Mouse (Mus musculus): ENCODE measurements at regions not wholly inside any gene's neighbourhood (a gene's known extent, or its start where the extent isn't known, plus 50 kb on each side); places are given as distances from the start of the nearest gene placed in this dataset.

DNA sequence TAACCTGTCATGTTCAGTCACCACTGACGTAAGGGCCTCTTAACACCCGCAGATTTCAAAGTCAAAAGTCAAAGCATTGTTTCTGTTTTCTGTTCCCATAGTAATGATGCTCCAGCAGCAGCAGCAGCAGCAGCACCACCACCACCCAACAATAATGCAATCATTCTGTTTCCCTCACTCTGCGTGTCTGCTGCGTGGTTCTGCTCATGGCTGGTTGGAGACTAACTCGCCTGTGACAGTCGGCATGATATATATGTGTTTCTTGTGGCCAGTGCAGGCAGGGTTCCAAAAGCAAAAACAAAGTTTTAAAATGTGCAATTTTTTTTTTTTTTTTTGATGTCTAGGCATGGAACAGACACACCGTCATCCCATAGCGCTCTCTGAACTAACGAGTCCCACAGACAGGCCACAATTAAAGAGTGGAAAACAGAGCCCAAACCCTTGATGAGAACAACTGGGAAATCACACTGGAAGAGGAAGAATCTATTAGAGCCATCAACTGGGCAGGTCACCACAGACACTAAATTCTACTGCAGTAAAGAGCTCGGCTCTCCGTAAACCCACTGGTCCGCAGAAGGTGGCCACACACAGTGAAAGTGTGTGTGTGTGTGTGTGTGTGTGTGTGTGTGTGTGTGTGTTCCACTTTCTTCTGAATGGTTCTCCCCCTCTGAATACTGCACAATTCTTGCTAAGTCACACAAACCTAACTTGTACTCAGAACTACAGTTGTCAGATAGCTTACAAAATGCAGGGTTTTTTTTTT lies 169.0 kb upstream of the Fat1 start:
- H3K4me3 ChIP-seq: no peak overlapping the region
- H3K4me1 ChIP-seq: 0 out of 2 replicates have a peak, but pooled peaks cover 4% of the 10 kb centered on the region
- peak overlapping the region; percentile 43; the same call in 1 of the 2 replicates for H3K27ac ChIP-seq
- no peaks in the 10 kb centered on the region for H3K27me3 ChIP-seq
- WGBS: 46% methylated on average over 12 of the region's 12 CpGs
- no peaks in the 10 kb centered on the region for H3K9me3 ChIP-seq
- H3K9ac ChIP-seq: no peak overlapping the region
- no peak overlapping the region for H3K4me2 ChIP-seq
- ATAC-seq (ENCODE audit: insufficient number of reproducible peaks, low FRiP score, low TSS enrichment, low read depth): no peak
- H3K36me3 ChIP-seq: no peaks in the 10 kb centered on the region

DNA sequence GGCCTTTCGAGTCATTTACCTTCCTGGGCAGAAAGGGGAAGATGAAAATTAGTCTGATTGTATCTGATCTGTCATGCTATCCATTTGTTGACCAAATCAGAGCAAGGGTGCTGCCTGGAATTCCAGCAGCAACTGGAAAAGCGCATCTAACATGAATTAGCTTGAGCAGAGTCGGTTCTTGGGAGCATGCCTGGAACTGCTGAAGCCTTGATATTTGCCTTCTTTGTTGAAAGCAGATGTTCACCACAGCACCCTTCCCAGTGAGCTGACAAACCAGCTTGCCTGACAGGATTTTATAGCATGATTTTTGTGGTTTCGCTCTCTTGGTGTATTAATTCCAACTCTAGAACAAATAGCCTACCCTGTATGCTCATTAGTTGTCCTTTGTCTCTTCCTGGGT lies 168.0 kb upstream of the Fat1 start:
- H3K27me3 ChIP-seq: no peaks in the 10 kb centered on the region
- no peak overlapping the region for H3K9ac ChIP-seq
- H3K27ac ChIP-seq: peak overlapping the region; percentile 43
- H3K36me3 ChIP-seq: no peaks in the 10 kb centered on the region
- no peak overlapping the region for H3K4me3 ChIP-seq
- WGBS: 37% methylated on average over 4 of the region's 4 CpGs
- ATAC-seq (ENCODE audit: insufficient number of reproducible peaks, low FRiP score, low TSS enrichment, low read depth): no peak
- H3K4me1 ChIP-seq: 0 out of 2 replicates have a peak, but pooled peaks cover 4% of the 10 kb centered on the region
- H3K4me2 ChIP-seq: no peak overlapping the region
- H3K9me3 ChIP-seq: no peaks in the 10 kb centered on the region

DNA sequence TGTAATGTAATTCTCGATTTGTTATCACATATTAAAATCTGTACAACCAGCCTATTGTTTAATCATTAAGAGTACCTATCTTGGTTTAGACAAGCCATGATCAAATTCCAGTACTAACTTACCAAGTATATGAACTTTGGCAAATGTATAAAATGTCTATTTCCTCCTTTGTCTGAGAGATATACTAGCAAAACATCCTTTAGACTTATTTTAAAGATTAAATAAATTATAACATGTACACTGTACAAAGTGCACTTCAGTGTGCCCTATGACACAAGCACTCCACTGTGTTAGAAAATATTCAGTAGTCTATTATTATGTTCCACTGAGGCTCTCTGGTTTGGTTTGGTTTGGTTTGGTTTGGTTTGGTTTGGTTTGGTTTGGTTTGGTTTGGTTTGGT lies 156.0 kb upstream of the Fat1 start:
- Histone ChIP-seq H3K4me1 (no peaks in the 10 kb centered on the region), H3K27me3 (no peaks in the 10 kb centered on the region), H3K4me3 (no peak overlapping the region), H3K36me3 (no peaks in the 10 kb centered on the region), H3K4me2 (no peak overlapping the region), H3K9me3 (no peaks in the 10 kb centered on the region), H3K9ac (no peak overlapping the region), H3K27ac (no peak overlapping the region)
- no peak for ATAC-seq (ENCODE audit: insufficient number of reproducible peaks, low FRiP score, low TSS enrichment, low read depth)
- WGBS: 87% methylated on average over 1 of the region's 1 CpGs

DNA sequence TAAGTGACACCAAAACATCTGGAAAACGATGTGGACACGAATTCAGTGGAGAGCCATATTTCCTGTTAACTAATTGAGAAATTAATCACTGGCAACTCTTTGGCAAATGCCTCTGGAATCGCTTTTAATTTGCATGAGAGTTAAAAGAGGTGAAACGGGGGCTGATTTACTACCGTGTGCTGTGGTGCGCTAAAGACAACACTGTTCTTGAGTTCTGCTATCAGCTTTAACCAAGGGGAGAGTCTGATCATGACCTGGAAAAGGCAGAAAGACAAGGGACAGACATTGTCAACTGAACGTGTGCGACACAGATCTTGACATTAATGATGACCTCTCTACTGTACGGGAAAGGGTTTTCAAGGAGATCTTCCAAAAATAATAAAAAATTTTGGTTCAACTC lies 152.8 kb upstream of the Fat1 start:
- Histone ChIP-seq H3K4me1 (no peaks in the 10 kb centered on the region), H3K9ac (no peak overlapping the region), H3K4me3 (no peak overlapping the region), H3K9me3 (no peaks in the 10 kb centered on the region), H3K4me2 (no peak overlapping the region), H3K27me3 (no peaks in the 10 kb centered on the region), H3K36me3 (no peaks in the 10 kb centered on the region), H3K27ac (no peak overlapping the region)
- no peak for ATAC-seq (ENCODE audit: insufficient number of reproducible peaks, low FRiP score, low TSS enrichment, low read depth)
- WGBS: 70% methylated on average over 9 of the region's 9 CpGs

DNA sequence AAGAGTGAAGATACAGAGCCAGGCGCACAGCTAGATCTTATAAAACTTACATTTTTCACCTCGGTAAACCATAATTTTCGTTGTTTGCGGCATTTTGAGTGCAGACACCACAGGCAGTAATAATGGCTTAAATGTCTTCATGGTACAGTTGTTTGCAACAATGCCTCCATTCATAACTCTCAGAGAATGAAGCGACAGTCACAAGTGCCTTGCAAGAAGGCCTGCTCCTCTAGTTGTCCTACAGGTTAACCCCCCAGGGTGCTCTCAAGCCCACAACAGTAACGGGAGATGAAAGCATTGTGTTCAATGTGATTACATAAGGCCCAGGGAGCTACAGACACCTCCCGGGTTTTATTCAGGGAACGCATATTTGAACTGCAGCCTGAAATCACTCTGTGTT lies 150.1 kb upstream of the Fat1 start:
- no peak for ATAC-seq (ENCODE audit: insufficient number of reproducible peaks, low FRiP score, low TSS enrichment, low read depth)
- no peaks in the 10 kb centered on the region for H3K27me3 ChIP-seq
- no peak overlapping the region for H3K9ac ChIP-seq
- 81% methylated on average over 8 of the region's 8 CpGs for WGBS
- H3K36me3 ChIP-seq: no peaks in the 10 kb centered on the region
- no peak overlapping the region for H3K27ac ChIP-seq
- H3K9me3 ChIP-seq: no peaks in the 10 kb centered on the region
- H3K4me2 ChIP-seq: no peak overlapping the region
- no peaks in the 10 kb centered on the region for H3K4me1 ChIP-seq
- H3K4me3 ChIP-seq: no peak overlapping the region

DNA sequence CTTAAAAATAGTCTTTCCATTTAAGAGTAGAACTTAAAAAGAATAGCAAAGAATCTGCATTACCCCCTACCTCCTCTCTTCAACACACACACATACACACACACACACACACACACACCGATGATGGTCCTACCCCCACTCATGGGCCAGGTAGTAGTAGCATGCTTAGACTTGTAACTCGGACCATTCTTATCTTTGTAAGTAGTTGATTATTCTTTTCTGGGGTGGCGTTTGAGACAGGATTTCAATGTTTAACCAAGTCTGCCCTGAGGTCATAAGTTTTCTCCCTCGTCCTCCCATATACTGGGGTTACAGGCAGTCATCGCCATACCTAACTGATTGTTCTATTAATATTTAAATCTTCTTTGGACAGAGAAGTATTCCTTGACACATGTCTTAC lies 148.5 kb upstream of the Fat1 start:
- Histone ChIP-seq H3K4me2 (no peak overlapping the region), H3K27me3 (no peaks in the 10 kb centered on the region), H3K36me3 (no peaks in the 10 kb centered on the region), H3K4me1 (no peaks in the 10 kb centered on the region), H3K27ac (no peak overlapping the region), H3K9ac (no peak overlapping the region), H3K9me3 (no peaks in the 10 kb centered on the region), H3K4me3 (no peak overlapping the region)
- 68% methylated on average over 5 of the region's 5 CpGs for WGBS
- no peak for ATAC-seq (ENCODE audit: insufficient number of reproducible peaks, low FRiP score, low TSS enrichment, low read depth)

DNA sequence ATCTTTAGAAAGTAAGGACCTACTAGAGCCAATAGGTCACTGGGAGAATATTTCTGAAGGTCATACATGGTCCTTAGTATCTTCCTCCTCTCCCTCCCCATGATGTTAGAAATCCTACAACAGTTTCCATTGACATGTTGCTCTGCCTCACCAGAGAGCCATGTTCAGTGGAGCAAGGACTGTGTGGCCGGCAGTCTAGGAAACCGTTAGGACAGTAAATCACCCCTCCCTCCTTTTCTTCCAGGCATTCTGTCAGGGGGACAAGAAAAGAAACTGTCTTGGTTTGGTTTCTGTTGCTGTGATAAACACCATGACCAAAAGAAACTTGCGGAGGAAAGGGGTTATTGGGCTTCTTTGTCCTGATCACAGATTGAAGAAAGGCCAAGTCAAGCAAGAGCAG lies 147.0 kb upstream of the Fat1 start:
- no peaks in the 10 kb centered on the region for H3K9me3 ChIP-seq
- H3K27ac ChIP-seq: no peak overlapping the region
- no peaks in the 10 kb centered on the region for H3K4me1 ChIP-seq
- H3K4me2 ChIP-seq: no peak overlapping the region
- no peak overlapping the region for H3K9ac ChIP-seq
- no peak overlapping the region for H3K4me3 ChIP-seq
- 81% methylated on average over 3 of the region's 3 CpGs for WGBS
- no peaks in the 10 kb centered on the region for H3K27me3 ChIP-seq
- H3K36me3 ChIP-seq: no peaks in the 10 kb centered on the region
- no peak for ATAC-seq (ENCODE audit: insufficient number of reproducible peaks, low FRiP score, low TSS enrichment, low read depth)

DNA sequence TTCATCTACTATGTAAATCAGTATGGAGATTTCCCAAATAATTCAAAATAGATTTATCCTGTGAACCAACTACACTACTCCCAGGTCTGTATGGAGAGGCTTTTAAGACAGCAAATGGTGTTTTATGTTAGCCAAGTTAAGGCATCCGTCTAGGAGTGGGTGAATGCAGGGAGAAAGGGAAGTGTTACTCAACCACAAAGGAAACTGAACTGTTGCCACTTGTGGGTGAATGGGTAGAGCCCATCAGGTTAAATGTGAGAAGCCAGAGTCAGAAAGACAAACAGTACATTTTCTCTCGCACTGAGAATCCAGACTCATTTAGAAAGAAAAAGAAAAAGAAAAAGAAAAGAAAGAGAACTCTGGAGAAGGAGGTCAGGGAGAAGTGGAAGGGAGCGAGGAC lies 135.7 kb upstream of the Fat1 start:
- Histone ChIP-seq H3K36me3 (no peaks in the 10 kb centered on the region), H3K27ac (no peak overlapping the region), H3K9me3 (no peaks in the 10 kb centered on the region), H3K4me3 (no peak overlapping the region), H3K9ac (no peak overlapping the region), H3K27me3 (no peaks in the 10 kb centered on the region), H3K4me1 (0 out of 2 replicates have a peak, but pooled peaks cover 3% of the 10 kb centered on the region), H3K4me2 (no peak overlapping the region)
- ATAC-seq (ENCODE audit: insufficient number of reproducible peaks, low FRiP score, low TSS enrichment, low read depth): no peak
- WGBS: 72% methylated on average over 3 of the region's 3 CpGs

DNA sequence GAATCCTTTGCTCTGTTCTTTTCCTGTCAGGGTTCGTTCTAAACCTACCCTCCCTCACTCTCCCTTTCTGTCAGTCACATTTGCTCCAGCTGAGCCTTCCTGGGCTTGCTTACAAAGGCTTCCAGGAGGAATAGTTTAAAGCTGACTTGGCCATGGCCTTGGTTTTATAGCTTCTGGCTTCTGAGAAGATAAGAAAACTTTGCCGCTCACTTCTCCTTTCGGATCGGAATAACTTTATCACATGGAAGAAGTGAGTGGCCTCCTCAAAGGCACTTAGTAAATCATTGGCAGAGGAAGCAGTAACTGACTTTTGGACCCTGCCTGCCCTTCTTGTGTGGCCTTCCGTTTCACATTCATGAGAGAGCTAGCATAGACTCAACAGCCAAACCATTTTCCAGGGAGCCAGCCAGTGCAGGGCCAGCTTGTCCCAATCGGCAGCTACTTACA lies 134.4 kb upstream of the Fat1 start:
- Histone ChIP-seq H3K36me3 (no peaks in the 10 kb centered on the region), H3K4me3 (no peak overlapping the region), H3K9me3 (no peaks in the 10 kb centered on the region), H3K4me2 (no peak overlapping the region), H3K9ac (no peak overlapping the region), H3K27me3 (no peaks in the 10 kb centered on the region), H3K4me1 (0 out of 2 replicates have a peak, but pooled peaks cover 3% of the 10 kb centered on the region), H3K27ac (no peak overlapping the region)
- WGBS: 29% methylated on average over 6 of the region's 6 CpGs
- ATAC-seq (ENCODE audit: insufficient number of reproducible peaks, low FRiP score, low TSS enrichment, low read depth): no peak

DNA sequence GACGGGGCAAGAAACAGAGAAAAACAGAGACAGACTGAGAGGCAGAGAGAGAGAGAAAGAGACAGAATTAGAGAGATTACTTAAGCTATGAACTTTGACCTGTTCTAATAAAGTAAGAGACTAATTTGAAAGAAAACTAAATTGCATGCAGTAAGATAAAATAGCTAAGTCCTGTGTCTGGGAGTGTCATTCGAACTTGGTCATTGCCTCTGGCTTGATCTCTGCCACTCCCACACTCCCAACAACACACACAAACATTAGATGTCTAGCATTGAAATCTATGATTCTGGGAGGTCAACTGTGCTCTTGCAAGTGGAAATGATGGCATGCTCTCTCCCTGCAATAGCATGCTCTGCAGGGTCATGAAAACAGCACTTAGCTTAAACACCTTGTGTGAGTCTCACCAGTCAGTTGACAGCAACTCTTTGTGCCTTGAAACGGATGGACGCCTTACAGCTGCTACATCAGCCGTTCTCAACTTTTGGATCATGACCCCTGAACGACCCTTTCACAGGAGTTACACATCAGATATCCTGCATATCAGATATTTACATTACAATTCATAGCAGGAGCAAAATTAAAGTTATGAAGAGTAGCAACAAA lies 133.5 kb upstream of the Fat1 start:
- H3K27ac ChIP-seq: no peak overlapping the region
- no peak for ATAC-seq (ENCODE audit: insufficient number of reproducible peaks, low FRiP score, low TSS enrichment, low read depth)
- H3K4me2 ChIP-seq: no peak overlapping the region
- H3K27me3 ChIP-seq: no peaks in the 10 kb centered on the region
- 0 out of 2 replicates have a peak, but pooled peaks cover 3% of the 10 kb centered on the region for H3K4me1 ChIP-seq
- 56% methylated on average over 6 of the region's 6 CpGs for WGBS
- H3K36me3 ChIP-seq: no peaks in the 10 kb centered on the region
- H3K4me3 ChIP-seq: no peak overlapping the region
- H3K9me3 ChIP-seq: no peaks in the 10 kb centered on the region
- H3K9ac ChIP-seq: no peak overlapping the region

DNA sequence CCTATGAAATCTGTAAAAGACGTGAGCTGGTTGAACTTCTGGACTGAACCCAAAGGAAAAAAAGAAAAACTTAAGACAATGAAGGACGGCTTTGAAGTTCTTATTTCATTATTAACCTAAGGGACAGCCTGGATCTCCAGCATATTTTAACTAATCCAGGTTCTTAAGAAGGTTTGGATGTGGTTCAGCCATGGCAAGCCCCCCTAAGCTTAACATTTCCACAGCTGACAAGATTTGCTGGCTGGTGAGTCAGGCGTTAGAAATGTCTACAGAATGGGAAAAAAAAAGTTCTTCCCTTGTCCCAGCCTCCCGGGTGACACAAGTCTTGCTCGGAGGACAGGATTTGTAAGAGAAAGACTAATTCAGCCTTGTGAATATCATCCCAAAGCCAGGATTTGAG lies 132.9 kb upstream of the Fat1 start:
- Histone ChIP-seq H3K4me2 (no peak overlapping the region), H3K36me3 (no peaks in the 10 kb centered on the region), H3K4me3 (no peak overlapping the region), H3K27me3 (no peaks in the 10 kb centered on the region), H3K9me3 (no peaks in the 10 kb centered on the region), H3K4me1 (0 out of 2 replicates have a peak, but pooled peaks cover 3% of the 10 kb centered on the region), H3K27ac (no peak overlapping the region), H3K9ac (no peak overlapping the region)
- 54% methylated on average over 5 of the region's 5 CpGs for WGBS
- ATAC-seq (ENCODE audit: insufficient number of reproducible peaks, low FRiP score, low TSS enrichment, low read depth): no peak

DNA sequence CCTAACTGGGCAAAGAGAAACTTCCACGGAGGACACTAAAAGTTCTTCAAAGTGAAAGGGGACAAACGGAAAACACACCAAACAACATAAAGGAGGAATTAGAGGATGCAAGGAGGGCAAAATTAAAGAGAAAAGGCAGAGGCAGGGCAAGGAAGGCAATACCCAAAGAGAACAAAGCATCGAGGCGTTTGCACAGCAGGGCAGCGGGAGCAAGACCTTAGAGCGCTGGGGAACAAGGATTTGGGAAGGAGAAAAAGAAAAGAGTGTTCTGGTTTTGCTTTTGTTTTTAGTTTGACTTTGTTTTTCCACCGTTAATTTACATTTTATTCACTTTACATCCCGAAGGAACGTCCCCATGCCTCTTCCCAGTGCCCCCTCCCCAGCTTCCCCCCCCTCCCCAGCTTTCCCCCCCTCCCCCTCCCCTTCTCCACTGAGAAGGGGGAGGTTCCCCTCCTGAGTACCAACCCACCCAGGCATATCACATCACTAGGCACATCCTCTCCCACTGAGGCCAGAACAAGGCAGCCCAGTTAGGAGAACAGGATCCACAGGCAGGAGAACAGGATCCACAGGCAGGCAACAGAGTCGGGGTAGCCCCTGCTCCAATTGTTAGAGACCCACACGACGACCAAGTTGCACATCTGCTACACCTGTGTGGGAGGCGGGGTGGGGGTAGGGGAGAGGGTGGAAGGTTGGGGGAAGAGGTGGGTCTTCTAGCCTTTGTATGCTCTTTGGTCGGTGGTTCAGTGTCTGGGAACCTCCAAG lies 130.7 kb upstream of the Fat1 start:
- no peaks in the 10 kb centered on the region for H3K27me3 ChIP-seq
- no peak overlapping the region for H3K4me3 ChIP-seq
- no peak overlapping the region for H3K4me2 ChIP-seq
- ATAC-seq (ENCODE audit: insufficient number of reproducible peaks, low FRiP score, low TSS enrichment, low read depth): no peak
- H3K36me3 ChIP-seq: no peaks in the 10 kb centered on the region
- H3K9me3 ChIP-seq: no peaks in the 10 kb centered on the region
- H3K9ac ChIP-seq: no peak overlapping the region
- no peak overlapping the region for H3K27ac ChIP-seq
- WGBS: 55% methylated on average over 14 of the region's 14 CpGs
- H3K4me1 ChIP-seq: 0 out of 2 replicates have a peak, but pooled peaks cover 3% of the 10 kb centered on the region
